Mouse (Mus musculus) bone marrow, adult 2 months (tissue): Measurements from ENCODE around the gene Ndufa13.
"Not testable (repeated sequence)": the region's sequence is repeated elsewhere in the genome, so short reads cannot be mapped to it uniquely, and the experiment has no call there.

Experiments
- CTCF ChIP-seq: fragments of 200-500 bp; IDR thresholded peaks from 2 replicates; pipeline ENCODE4 v1.5.1; 2011; ENCODE audit warnings: low read length, control low read depth; ENCODE audit not compliant: control insufficient read depth, insufficient read depth
- POLR2A ChIP-seq: fragments of 200-500 bp; IDR thresholded peaks from 2 replicates; pipeline ENCODE4 v1.6.1; 2011; ENCODE audit warnings: low read depth, mild to moderate bottlenecking, control low read depth, low read length, borderline replicate concordance; ENCODE audit not compliant: control insufficient read depth

DNA sequence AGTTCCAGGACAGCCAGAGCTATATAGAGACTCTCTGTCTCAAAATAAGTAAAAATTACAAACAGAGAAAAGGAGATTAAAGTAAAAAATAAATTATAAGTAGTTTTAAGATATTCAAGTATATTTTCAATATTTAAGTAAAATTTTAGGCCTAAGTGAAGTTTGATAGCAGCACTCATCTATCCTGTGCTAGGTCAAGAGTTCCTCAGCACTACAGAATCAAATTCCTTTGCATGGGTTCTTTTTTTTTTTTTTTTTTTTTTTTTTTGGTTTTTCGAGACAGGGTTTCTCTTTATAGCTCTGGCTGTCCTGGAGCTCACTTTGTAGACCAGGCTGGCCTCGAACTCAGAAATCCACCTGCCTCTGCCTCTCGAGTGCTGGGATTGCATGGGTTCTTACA lies 40.1 kb upstream of the Ndufa13 start:
- not testable (repeated sequence) for TF ChIP-seq CTCF, POLR2A
